Mouse (Mus musculus) testis, adult 2 months (tissue): Measurements from ENCODE around the gene Igf1r.

Experiments
- CTCF ChIP-seq: fragments of 200-500 bp; IDR thresholded peaks from 2 replicates; pipeline ENCODE4 v1.5.1; 2012; ENCODE audit warnings: low read depth, mild to moderate bottlenecking, inconsistent platforms, low read length, moderate library complexity; ENCODE audit not compliant: control insufficient read depth, insufficient read depth, insufficient replicate concordance
- POLR2A ChIP-seq: fragments of 200-500 bp; IDR thresholded peaks from 2 replicates; pipeline ENCODE4 v1.6.1; 2012; ENCODE audit warnings: low read depth, mild to moderate bottlenecking, inconsistent platforms, low read length, moderate library complexity; ENCODE audit not compliant: control insufficient read depth

- no peak for TF ChIP-seq CTCF
- TF ChIP-seq POLR2A = no peak
These were observed 178.4 kb downstream of the Igf1r start for GRCm38 (mm10) chr7:68130950-68131580.
